Mouse (Mus musculus): ENCODE results near the gene 4930544D05Rik.

- no peak for TF ChIP-seq CTCF (IDR thresholded peaks at IDR 0.05; ENCODE audit: low read depth, low read length)
- TF ChIP-seq POLR2A (IDR thresholded peaks at IDR 0.05; ENCODE audit: borderline replicate concordance, low read depth, low read length): no peak
Measured at GRCm38 (mm10) chr11:70628431-70628830, 12.8 kb downstream of the 4930544D05Rik start.
